Mouse (Mus musculus) bone marrow macrophage, adult 2 months (primary cell): Measurements from ENCODE around the gene Larp1b.

Experiments
- CTCF ChIP-seq: IDR thresholded peaks from 2 replicates; pipeline ENCODE4 v1.5.1; 2012; ENCODE audit warnings: low read depth, mild to moderate bottlenecking, low read length, moderate library complexity
- POLR2A ChIP-seq: IDR thresholded peaks from 2 replicates; pipeline ENCODE4 v1.6.1; 2012; ENCODE audit warnings: mild to moderate bottlenecking, low read depth, low read length, borderline replicate concordance

GRCm38 (mm10) chr3:41080724-41081123 is 131.1 kb downstream of the Larp1b start:
- TF ChIP-seq POLR2A (no peak), CTCF (no peak)
